Mouse (Mus musculus): ENCODE results near the gene Kcnh1. TPM values are rescaled to one million over a fixed set of nuclear protein-coding genes. Genes with fewer than 3 reads are reported as not detected.

Kcnh1 gene
- polyA plus RNA-seq, 1 experiment from 2014 or later = 0.35 TPM

- no peaks in the 10 kb centered on the region for H3K36me3 ChIP-seq (ENCODE audit: control insufficient read depth, insufficient read depth, low read length)
- H3K9me3 ChIP-seq (ENCODE audit: control insufficient read depth, low read depth, low read length) = no peaks in the 10 kb centered on the region
- H3K27me3 ChIP-seq (ENCODE audit: control insufficient read depth, insufficient read depth, low read length) = no peaks in the 10 kb centered on the region
- H3K4me3 ChIP-seq (ENCODE audit: low read depth, low read length) = no peak overlapping the region
- WGBS = 61% methylated on average over 5 of the region's 5 CpGs
- no peak overlapping the region for H3K27ac ChIP-seq (ENCODE audit: low read length)
- H3K4me1 ChIP-seq (ENCODE audit: control insufficient read depth, insufficient read depth, low read length) = no peaks in the 10 kb centered on the region; the same call in 1 of the 2 replicates
- H3K4me2 ChIP-seq (replicated peaks; ENCODE audit: low read depth, low read length) = no peak overlapping the region
- no peak for ATAC-seq (ENCODE audit: insufficient number of reproducible peaks, insufficient read depth, low FRiP score, low read depth)
- no peak overlapping the region for H3K9ac ChIP-seq (replicated peaks; ENCODE audit: low read depth, low read length)
These were observed 287.6 kb downstream of the Kcnh1 start for GRCm38 (mm10) chr1:192478176-192478575.

DNA sequence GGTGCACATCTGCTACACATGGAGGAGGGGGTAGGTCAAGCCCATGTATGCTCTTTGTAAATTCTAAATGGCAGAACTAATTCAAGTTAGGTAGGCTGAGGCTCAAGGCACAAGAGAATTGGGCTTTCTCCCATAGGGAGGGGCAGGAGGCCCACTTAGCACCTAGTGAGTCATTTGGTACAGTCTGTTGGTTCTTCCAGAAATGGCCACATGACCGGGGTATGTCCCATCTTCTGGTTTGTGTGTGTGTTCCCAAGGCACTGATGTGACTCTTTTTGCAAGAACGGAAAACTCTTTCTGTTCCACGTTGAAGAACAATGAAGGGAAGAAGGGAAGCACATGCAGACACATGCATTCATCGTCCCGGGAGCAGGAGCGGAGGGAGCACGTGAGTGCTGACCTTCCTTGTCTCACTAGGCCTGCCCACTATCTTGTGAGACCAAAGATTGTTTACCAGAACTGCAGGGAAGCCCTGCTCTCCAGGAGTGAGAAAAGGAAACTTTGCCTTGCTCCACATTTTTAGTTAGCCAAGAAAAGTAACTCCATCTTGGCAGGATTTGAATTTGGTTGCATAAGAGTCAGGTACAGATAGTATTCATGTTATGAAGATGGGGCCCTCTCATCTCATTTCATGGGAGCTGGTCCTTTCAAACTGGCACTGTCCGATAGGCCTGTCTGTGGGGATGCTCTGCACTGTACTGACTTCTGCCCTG lies 289.7 kb downstream of the Kcnh1 start:
- H3K9me3 ChIP-seq (ENCODE audit: control insufficient read depth, low read depth, low read length) = no peaks in the 10 kb centered on the region
- no peak for ATAC-seq (ENCODE audit: insufficient number of reproducible peaks, insufficient read depth, low FRiP score, low read depth)
- H3K9ac ChIP-seq (replicated peaks; ENCODE audit: low read depth, low read length) = no peak overlapping the region
- no peaks in the 10 kb centered on the region for H3K36me3 ChIP-seq (ENCODE audit: control insufficient read depth, insufficient read depth, low read length)
- no peak overlapping the region for H3K27ac ChIP-seq (ENCODE audit: low read length)
- 86% methylated on average over 8 of the region's 8 CpGs for WGBS
- H3K27me3 ChIP-seq (ENCODE audit: control insufficient read depth, insufficient read depth, low read length) = no peaks in the 10 kb centered on the region
- H3K4me1 ChIP-seq (ENCODE audit: control insufficient read depth, insufficient read depth, low read length) = no peaks in the 10 kb centered on the region; the same call in 1 of the 2 replicates
- H3K4me3 ChIP-seq (ENCODE audit: low read depth, low read length) = no peak overlapping the region
- H3K4me2 ChIP-seq (replicated peaks; ENCODE audit: low read depth, low read length) = no peak overlapping the region

DNA sequence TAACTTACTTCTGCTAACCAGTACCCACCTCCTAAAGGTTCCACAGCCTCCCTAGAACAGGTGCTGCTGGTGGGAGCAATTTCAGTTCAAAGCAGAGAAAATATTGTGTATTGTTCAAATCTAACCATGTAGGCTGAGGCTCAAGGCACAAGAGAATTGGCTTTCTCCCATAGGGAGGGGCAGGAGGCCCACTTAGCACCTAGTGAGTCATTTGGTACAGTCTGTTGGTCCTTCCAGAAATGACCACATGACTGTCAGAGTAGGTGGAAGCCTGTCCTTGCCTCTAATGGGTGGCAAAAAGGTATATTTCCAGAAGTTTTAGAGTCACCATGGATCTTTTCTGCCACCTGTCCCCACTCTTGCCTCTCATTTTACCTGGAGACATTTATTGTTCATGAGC lies 290.9 kb downstream of the Kcnh1 start:
- Histone ChIP-seq H3K4me1 (ENCODE audit: control insufficient read depth, insufficient read depth, low read length) (no peaks in the 10 kb centered on the region; the same call in 1 of the 2 replicates), H3K27ac (ENCODE audit: low read length) (no peak overlapping the region), H3K27me3 (ENCODE audit: control insufficient read depth, insufficient read depth, low read length) (no peaks in the 10 kb centered on the region), H3K4me3 (ENCODE audit: low read depth, low read length) (no peak overlapping the region), H3K9ac (replicated peaks; ENCODE audit: low read depth, low read length) (no peak overlapping the region), H3K36me3 (ENCODE audit: control insufficient read depth, insufficient read depth, low read length) (no peaks in the 10 kb centered on the region), H3K9me3 (ENCODE audit: control insufficient read depth, low read depth, low read length) (no peaks in the 10 kb centered on the region), H3K4me2 (replicated peaks; ENCODE audit: low read depth, low read length) (no peak overlapping the region)
- ATAC-seq (ENCODE audit: insufficient number of reproducible peaks, insufficient read depth, low FRiP score, low read depth) = no peak

GRCm38 (mm10) chr1:192485030-192485429 lies 294.5 kb downstream of the Kcnh1 start:
- Histone ChIP-seq H3K4me3 (ENCODE audit: low read depth, low read length) (no peak overlapping the region), H3K36me3 (ENCODE audit: control insufficient read depth, insufficient read depth, low read length) (no peaks in the 10 kb centered on the region), H3K4me2 (replicated peaks; ENCODE audit: low read depth, low read length) (no peak overlapping the region), H3K27ac (ENCODE audit: low read length) (peak overlapping the region; percentile 24; the same call in 1 of the 2 replicates), H3K9me3 (ENCODE audit: control insufficient read depth, low read depth, low read length) (no peaks in the 10 kb centered on the region), H3K27me3 (ENCODE audit: control insufficient read depth, insufficient read depth, low read length) (no peaks in the 10 kb centered on the region), H3K4me1 (ENCODE audit: control insufficient read depth, insufficient read depth, low read length) (no peaks in the 10 kb centered on the region), H3K9ac (replicated peaks; ENCODE audit: low read depth, low read length) (no peak overlapping the region)
- WGBS = 42% methylated on average over 3 of the region's 3 CpGs
- ATAC-seq (ENCODE audit: insufficient number of reproducible peaks, insufficient read depth, low FRiP score, low read depth) = no peak; the same call in 1 of the 2 replicates

DNA sequence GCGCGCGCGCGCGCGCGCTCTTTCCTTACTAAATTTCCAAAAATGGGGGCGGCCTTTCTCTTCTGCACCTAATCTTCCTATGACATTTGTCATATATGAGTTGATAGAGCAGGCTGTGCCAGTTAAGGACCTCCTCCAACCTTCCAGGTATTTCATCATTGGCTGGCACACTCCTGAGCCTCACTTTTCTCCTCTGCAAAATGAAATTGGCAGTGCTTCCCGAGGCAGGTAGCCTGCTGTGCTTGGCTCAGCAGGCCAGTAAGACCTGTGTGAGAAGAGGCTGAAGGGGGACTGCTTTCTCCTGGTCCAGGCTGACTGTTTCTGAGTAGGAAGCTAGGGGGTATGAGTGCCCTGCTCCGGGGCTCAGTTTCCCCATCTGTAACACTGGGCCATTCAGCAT lies 297.0 kb downstream of the Kcnh1 start:
- ATAC-seq (ENCODE audit: insufficient number of reproducible peaks, insufficient read depth, low FRiP score, low read depth) = no peak
- Histone ChIP-seq H3K4me1 (ENCODE audit: control insufficient read depth, insufficient read depth, low read length) (no peaks in the 10 kb centered on the region), H3K4me2 (replicated peaks; ENCODE audit: low read depth, low read length) (no peak overlapping the region), H3K4me3 (ENCODE audit: low read depth, low read length) (no peak overlapping the region), H3K9me3 (ENCODE audit: control insufficient read depth, low read depth, low read length) (no peaks in the 10 kb centered on the region), H3K27me3 (ENCODE audit: control insufficient read depth, insufficient read depth, low read length) (no peaks in the 10 kb centered on the region), H3K36me3 (ENCODE audit: control insufficient read depth, insufficient read depth, low read length) (no peaks in the 10 kb centered on the region), H3K9ac (replicated peaks; ENCODE audit: low read depth, low read length) (no peak overlapping the region), H3K27ac (ENCODE audit: low read length) (no peak overlapping the region)
- 95% methylated on average over 11 of the region's 11 CpGs for WGBS

- ATAC-seq (ENCODE audit: insufficient number of reproducible peaks, insufficient read depth, low FRiP score, low read depth) = no peak
These were observed 299.6 kb downstream of the Kcnh1 start for GRCm38 (mm10) chr1:192489908-192490825.

GRCm38 (mm10) chr1:192497505-192497904 lies 306.9 kb downstream of the Kcnh1 start:
- H3K4me2 ChIP-seq (replicated peaks; ENCODE audit: low read depth, low read length) = no peak overlapping the region
- ATAC-seq (ENCODE audit: insufficient number of reproducible peaks, insufficient read depth, low FRiP score, low read depth) = no peak
- H3K9ac ChIP-seq (replicated peaks; ENCODE audit: low read depth, low read length) = no peak overlapping the region
- no peaks in the 10 kb centered on the region for H3K36me3 ChIP-seq (ENCODE audit: control insufficient read depth, insufficient read depth, low read length)
- H3K27ac ChIP-seq (ENCODE audit: low read length) = no peak overlapping the region
- H3K4me1 ChIP-seq (ENCODE audit: control insufficient read depth, insufficient read depth, low read length) = no peaks in the 10 kb centered on the region
- WGBS = 76% methylated on average over 2 of the region's 2 CpGs
- no peaks in the 10 kb centered on the region for H3K9me3 ChIP-seq (ENCODE audit: control insufficient read depth, low read depth, low read length)
- H3K4me3 ChIP-seq (ENCODE audit: low read depth, low read length) = no peak overlapping the region
- H3K27me3 ChIP-seq (ENCODE audit: control insufficient read depth, insufficient read depth, low read length) = no peaks in the 10 kb centered on the region

More at GRCm38 (mm10) chr1:192489908-192490825, 299.6 kb downstream of the Kcnh1 start:
- Histone ChIP-seq H3K27ac (ENCODE audit: low read length) (no peak overlapping the region), H3K27me3 (ENCODE audit: control insufficient read depth, insufficient read depth, low read length) (no peaks in the 10 kb centered on the region), H3K36me3 (ENCODE audit: control insufficient read depth, insufficient read depth, low read length) (no peaks in the 10 kb centered on the region), H3K4me1 (ENCODE audit: control insufficient read depth, insufficient read depth, low read length) (no peaks in the 10 kb centered on the region), H3K4me3 (ENCODE audit: low read depth, low read length) (no peak overlapping the region), H3K4me2 (replicated peaks; ENCODE audit: low read depth, low read length) (no peak overlapping the region), H3K9ac (replicated peaks; ENCODE audit: low read depth, low read length) (no peak overlapping the region), H3K9me3 (ENCODE audit: control insufficient read depth, low read depth, low read length) (no peaks in the 10 kb centered on the region)
- WGBS = 77% methylated on average over 13 of the region's 13 CpGs

DNA sequence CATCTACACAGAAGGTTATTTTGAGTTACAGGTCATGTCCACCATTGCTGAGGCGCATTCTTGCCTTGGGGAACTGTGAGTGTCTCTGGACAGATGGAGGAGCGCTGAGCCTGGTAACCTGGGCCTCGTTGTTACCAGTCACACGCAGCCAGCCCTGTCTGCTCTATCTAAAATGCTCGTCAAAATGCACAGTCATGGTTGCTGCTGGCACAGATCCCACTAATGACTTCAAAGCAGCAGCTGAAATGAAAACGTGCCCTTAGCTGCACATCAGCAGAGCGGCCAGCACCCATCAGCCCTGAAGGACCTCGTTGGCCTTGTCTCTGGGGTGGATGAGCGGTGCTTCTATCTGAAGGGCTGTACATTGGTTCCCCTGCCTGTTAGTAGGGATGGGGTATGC lies 311.4 kb downstream of the Kcnh1 start:
- 84% methylated on average over 9 of the region's 9 CpGs for WGBS
- Histone ChIP-seq H3K27ac (ENCODE audit: low read length) (no peak overlapping the region), H3K36me3 (ENCODE audit: control insufficient read depth, insufficient read depth, low read length) (no peaks in the 10 kb centered on the region)

More for the DNA sequence above, 311.4 kb downstream of the Kcnh1 start:
- no peak overlapping the region for H3K4me3 ChIP-seq (ENCODE audit: low read depth, low read length)
- H3K4me1 ChIP-seq (ENCODE audit: control insufficient read depth, insufficient read depth, low read length) = no peaks in the 10 kb centered on the region
- ATAC-seq (ENCODE audit: insufficient number of reproducible peaks, insufficient read depth, low FRiP score, low read depth) = no peak
- H3K9ac ChIP-seq (replicated peaks; ENCODE audit: low read depth, low read length) = no peak overlapping the region
- no peak overlapping the region for H3K4me2 ChIP-seq (replicated peaks; ENCODE audit: low read depth, low read length)
- H3K9me3 ChIP-seq (ENCODE audit: control insufficient read depth, low read depth, low read length) = no peaks in the 10 kb centered on the region
- no peaks in the 10 kb centered on the region for H3K27me3 ChIP-seq (ENCODE audit: control insufficient read depth, insufficient read depth, low read length)
